Comparison of ENCODE assay signal across 8 mouse cellular contexts in genomic region chr19:57325748-57326300, GRCm38 (mm10). TPM values are rescaled to one million over a fixed set of nuclear protein-coding genes. Genes with fewer than 3 reads are reported as not detected.
DNase-seq lines count a peak whose midpoint lies in the region; ATAC-seq and TF ChIP-seq lines count a peak whose summit lies in the region.

No protein-coding gene starts in this region.

- no peak for TF ChIP-seq POLR2A in testis, adult 2 months (IDR thresholded peaks at IDR 0.05; ENCODE audit: control insufficient read depth, low read depth, low read length)
- TF ChIP-seq POLR2A in limb, embryonic 14.5 days (IDR thresholded peaks at IDR 0.05; ENCODE audit: borderline replicate concordance, extremely low read depth, insufficient read depth, insufficient read length), result no peak

- H3K9ac ChIP-seq in limb, embryonic 14.5 days (ENCODE audit: low read depth, low read length, severe bottlenecking), result no peak overlapping the region

- H3K4me1 ChIP-seq in testis, adult 2 months (ENCODE audit: control insufficient read depth, insufficient read depth, low read length), result peaks cover 4% of the 10 kb centered on the region
- no peaks in the 10 kb centered on the region for H3K4me1 ChIP-seq in limb, embryonic 14.5 days (ENCODE audit: control insufficient read depth, insufficient read depth, low read length)

- no peak overlapping the region for H3K4me3 ChIP-seq in testis, adult 2 months (ENCODE audit: control insufficient read depth, low read depth, low read length)
- H3K4me3 ChIP-seq in limb, embryonic 14.5 days (replicated peaks; ENCODE audit: low read length), result no peak overlapping the region

- H3K9me3 ChIP-seq in limb, embryonic 14.5 days (ENCODE audit: control insufficient read depth, low read length), result no peaks in the 10 kb centered on the region

- no peak overlapping the region for H3K27ac ChIP-seq in testis, adult 2 months (ENCODE audit: control insufficient read depth, insufficient read depth, low read depth, low read length)
- H3K27ac ChIP-seq in limb, embryonic 14.5 days (replicated peaks; ENCODE audit: low read depth, low read length), result no peak overlapping the region

- no peaks in the 10 kb centered on the region for H3K36me3 ChIP-seq in testis, adult 2 months (ENCODE audit: control insufficient read depth, insufficient read depth, low read length)
- no peaks in the 10 kb centered on the region for H3K36me3 ChIP-seq in limb, embryonic 14.5 days (ENCODE audit: control insufficient read depth, insufficient read depth, low read length)

- H3K4me2 ChIP-seq in limb, embryonic 14.5 days (replicated peaks; ENCODE audit: low read depth, low read length, severe bottlenecking), result no peak overlapping the region

- 0 out of 2 replicates have a peak, but pooled peaks have one; percentile 6 for TF ChIP-seq CTCF in testis, adult 2 months (IDR thresholded peaks at IDR 0.05; ENCODE audit: control insufficient read depth, insufficient read depth, insufficient replicate concordance, low read depth, low read length)

- ATAC-seq in limb, embryonic 14.5 days (ENCODE audit: low FRiP score, low read depth), result no peak

- WGBS in limb, embryonic 14.5 days, result 31% methylated on average over 7 of the region's 7 CpGs

- DNase-seq in testis, postnatal 14 days (ENCODE audit: low spot score), result no peak
- DNase-seq in adrenal gland, postnatal 10 days, result peak; percentile 82
- peak; percentile 83 for DNase-seq in embryo, embryonic 10.5 days (ENCODE audit: low spot score)
- peak; percentile 89 for DNase-seq in heart, postnatal 4 days
- DNase-seq in limb, embryonic 14.5 days (ENCODE audit: low spot score), result peak; percentile 71
- peak; percentile 53 for DNase-seq in retina, adult 2 months (ENCODE audit: low read depth, low spot score)
- DNase-seq in urinary bladder, postnatal 4 days (ENCODE audit: low spot score in 2 of 2), result peak; percentile 41 to 71

- no peaks in the 10 kb centered on the region for H3K27me3 ChIP-seq in testis, adult 2 months (ENCODE audit: control insufficient read depth, insufficient read depth, low read length)
- H3K27me3 ChIP-seq in limb, embryonic 14.5 days (ENCODE audit: control insufficient read depth, insufficient read depth, low read length), result no peaks in the 10 kb centered on the region

RNA-seq across cellular contexts. Expression of gene Ablim1, which starts 11.1 kb away (rescaled TPM):
- 3.0 and 4.1 TPM in 2 replicates for polyA plus RNA-seq in testis, adult 2 months (2012; rRNA removed)
- total RNA-seq in adrenal gland, postnatal 10 days (2021), result 10 to 100 TPM; 83.6 to 94.5 TPM
- 100 to 1,000 TPM; 312 to 353 TPM for total RNA-seq in heart, postnatal 4 days (2021)
- polyA plus RNA-seq in limb, embryonic 14.5 days (2012; rRNA removed), result 22.9 and 30.6 TPM in 2 replicates
- polyA plus RNA-seq in limb, embryonic 14.5 days (2014; fragmentation: Nextera tagmentation; extraction: Ambion mirVana), result 72.1 and 76.9 TPM in 2 replicates

RNA-seq across cellular contexts. Expression of gene Fam160b1, which starts 34.7 kb away (rescaled TPM):
- polyA plus RNA-seq in testis, adult 2 months (2012; rRNA removed), result 12.3 and 13.7 TPM in 2 replicates
- total RNA-seq in adrenal gland, postnatal 10 days (2021), result 10 to 100 TPM; 20.4 to 23.5 TPM
- 10 to 100 TPM; 18.6 to 19.4 TPM for total RNA-seq in heart, postnatal 4 days (2021)
- 23.0 and 26.5 TPM in 2 replicates for polyA plus RNA-seq in limb, embryonic 14.5 days (2012; rRNA removed)
- 19.3 and 21.5 TPM in 2 replicates for polyA plus RNA-seq in limb, embryonic 14.5 days (2014; fragmentation: Nextera tagmentation; extraction: Ambion mirVana)
